8 mouse cellular contexts compared by ENCODE assay signal in the genomic region with DNA sequence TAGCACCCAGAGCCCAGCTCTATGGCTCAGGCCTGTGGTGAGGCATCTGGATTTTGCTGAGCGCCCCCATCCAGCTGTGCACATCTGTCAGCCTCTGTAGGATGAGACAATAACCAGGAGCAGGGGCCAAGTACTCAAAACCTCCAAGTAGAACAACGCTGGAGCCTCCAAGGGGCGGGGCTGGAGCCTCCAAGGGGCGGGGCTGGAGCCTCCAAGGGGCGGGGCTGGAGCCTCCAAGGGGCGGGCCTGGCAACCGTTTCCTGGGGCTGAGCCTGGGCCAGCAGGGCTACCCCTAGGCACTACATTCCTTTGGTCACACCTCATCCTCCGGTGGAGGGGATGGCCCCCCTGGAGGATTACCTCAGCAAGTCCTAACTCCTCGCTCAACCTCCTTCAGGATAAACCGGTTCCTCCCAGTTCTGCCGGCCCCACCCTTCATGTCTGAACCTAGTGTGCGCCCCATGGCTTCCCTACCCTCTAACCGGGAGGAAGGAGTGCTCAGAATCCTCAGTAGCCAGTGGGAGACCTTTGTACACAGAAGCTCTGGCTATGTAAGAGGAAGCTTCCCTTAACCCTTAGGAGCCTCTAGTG. TPM values are rescaled to one million over a fixed set of nuclear protein-coding genes. Genes with fewer than 3 reads are reported as not detected.
A peak's percentile ranks its signal among the peaks of the same experiment; 100 is the strongest.
DNase-seq lines count a peak whose midpoint lies in the region; ATAC-seq and TF ChIP-seq lines count a peak whose summit lies in the region.

No protein-coding gene starts in this region.

- no peak overlapping the region for H3K9ac ChIP-seq in forebrain, embryonic 12.5 days
- H3K9ac ChIP-seq in forebrain, embryonic 14.5 days (ENCODE audit: low read length): no peak overlapping the region
- no peak overlapping the region for H3K9ac ChIP-seq in heart, adult 2 months (ENCODE audit: low read depth, low read length)

- WGBS in forebrain, embryonic 12.5 days: 9% methylated on average over 12 of the region's 13 CpGs
- WGBS in forebrain, embryonic 14.5 days: 10% methylated on average over 12 of the region's 13 CpGs
- WGBS in heart, adult 2 months: 9% methylated on average over 13 of the region's 13 CpGs

- TF ChIP-seq EP300 in heart, adult 2 months (IDR thresholded peaks at IDR 0.05; ENCODE audit: insufficient read depth, low read depth, low read length): no peak

- H3K9me3 ChIP-seq in forebrain, embryonic 12.5 days: no peaks in the 10 kb centered on the region
- H3K9me3 ChIP-seq in forebrain, embryonic 14.5 days (replicated peaks; ENCODE audit: control insufficient read depth, low read length): no peaks in the 10 kb centered on the region

- peak; percentile 39; the same call in 1 of the 2 replicates for ATAC-seq in forebrain, embryonic 12.5 days (ENCODE audit: low FRiP score)
- no peak for ATAC-seq in forebrain, embryonic 14.5 days

- H3K4me2 ChIP-seq in forebrain, embryonic 12.5 days: no peak overlapping the region
- H3K4me2 ChIP-seq in forebrain, embryonic 14.5 days (ENCODE audit: low read length): no peak overlapping the region

- no peak for DNase-seq in forebrain, embryonic 14.5 days (ENCODE audit: low spot score)
- peak; percentile 56 for DNase-seq in c-Kit-positive CD71-positive TER-119-positive erythroid progenitor cells, embryonic 14.5 days (ENCODE audit: low spot score)
- peak; percentile 80 to 82 for DNase-seq in heart, adult 2 months
- DNase-seq in kidney, adult 8-10 months: peak; percentile 26 to 35
- peak; percentile 84 for DNase-seq in lung, postnatal 10 days
- peak; percentile 40 for DNase-seq in thymus, postnatal 0 days (ENCODE audit: low spot score)
- no peak for DNase-seq in frontal cortex, postnatal 10 days (ENCODE audit: low spot score in 2 of 2)

- no peak overlapping the region for H3K4me3 ChIP-seq in forebrain, embryonic 12.5 days (replicated peaks)
- no peak overlapping the region for H3K4me3 ChIP-seq in forebrain, embryonic 14.5 days (ENCODE audit: low read depth, low read length)
- no peak overlapping the region for H3K4me3 ChIP-seq in heart, adult 2 months

- no peaks in the 10 kb centered on the region for H3K36me3 ChIP-seq in forebrain, embryonic 12.5 days (replicated peaks)
- H3K36me3 ChIP-seq in forebrain, embryonic 14.5 days (ENCODE audit: control insufficient read depth, insufficient read depth, low read length): no peaks in the 10 kb centered on the region
- H3K36me3 ChIP-seq in heart, adult 2 months (ENCODE audit: control insufficient read depth, insufficient read depth, low read length): no peaks in the 10 kb centered on the region

- intact Hi-C loops in heart, adult 2 months (cut with DNase I): loop anchor here (5.0 kb wide), 1 partner anchor 33 kb away; a partner anchor contains a TSS

- no peak overlapping the region for H3K27ac ChIP-seq in forebrain, embryonic 12.5 days
- no peak overlapping the region for H3K27ac ChIP-seq in forebrain, embryonic 14.5 days (ENCODE audit: low read depth, low read length)
- H3K27ac ChIP-seq in heart, adult 2 months: peak overlapping the region; percentile 73

- 0 out of 2 replicates have a peak, but pooled peaks cover 3% of the 10 kb centered on the region for H3K27me3 ChIP-seq in forebrain, embryonic 12.5 days
- no peaks in the 10 kb centered on the region for H3K27me3 ChIP-seq in forebrain, embryonic 14.5 days (replicated peaks; ENCODE audit: control insufficient read depth, insufficient read depth, low read length)
- H3K27me3 ChIP-seq in heart, adult 2 months (ENCODE audit: control insufficient read depth, insufficient read depth, low read length): no peaks in the 10 kb centered on the region

- H3K79me2 ChIP-seq in heart, adult 2 months (replicated peaks; ENCODE audit: control insufficient read depth, insufficient read depth, low read length): no peaks in the 10 kb centered on the region

- peaks cover 31% of the 10 kb centered on the region for H3K4me1 ChIP-seq in forebrain, embryonic 12.5 days
- H3K4me1 ChIP-seq in forebrain, embryonic 14.5 days (ENCODE audit: control insufficient read depth, insufficient read depth, low read length): peaks cover 9% of the 10 kb centered on the region
- H3K4me1 ChIP-seq in heart, adult 2 months (ENCODE audit: control insufficient read depth, insufficient read depth, low read length): peaks cover 20% of the 10 kb centered on the region

- no peak for TF ChIP-seq CTCF in heart, adult 2 months (IDR thresholded peaks at IDR 0.05)

- TF ChIP-seq POLR2A in heart, adult 2 months (IDR thresholded peaks at IDR 0.05; ENCODE audit: insufficient read depth, low read depth, low read length): no peak

RNA-seq across cellular contexts. Expression of a gene that starts 30.0 kb away (rescaled TPM):
- polyA plus RNA-seq in forebrain, embryonic 12.5 days (2016; fragmentation: Nextera tagmentation; extraction: Ambion mirVana): 3.5 and 4.0 TPM in 2 replicates
- polyA plus RNA-seq in forebrain, embryonic 14.5 days (2014; fragmentation: Nextera tagmentation; extraction: Ambion mirVana): 1.5 and 1.9 TPM in 2 replicates
- 10 to 100 TPM; 24.8 to 28.4 TPM for total RNA-seq in heart, adult 2 months (2021)
- polyA plus RNA-seq in heart, adult 2 months (2012; rRNA removed): 14.1 and 17.6 TPM in 2 replicates
- 0.91 and 1.2 TPM in 2 replicates for polyA plus RNA-seq in thymus, postnatal 0 days (2015; fragmentation: Nextera tagmentation; extraction: Ambion mirVana)

RNA-seq across cellular contexts. Expression of a gene that starts 33.7 kb away (rescaled TPM):
- 5.1 and 5.9 TPM in 2 replicates for polyA plus RNA-seq in forebrain, embryonic 12.5 days (2016; fragmentation: Nextera tagmentation; extraction: Ambion mirVana)
- 1.6 and 1.7 TPM in 2 replicates for polyA plus RNA-seq in forebrain, embryonic 14.5 days (2014; fragmentation: Nextera tagmentation; extraction: Ambion mirVana)
- total RNA-seq in heart, adult 2 months (2021): 10 to 100 TPM; 11.5 to 12.6 TPM
- 12.4 and 14.1 TPM in 2 replicates for polyA plus RNA-seq in heart, adult 2 months (2012; rRNA removed)
- 16.1 and 16.6 TPM in 2 replicates for polyA plus RNA-seq in thymus, postnatal 0 days (2015; fragmentation: Nextera tagmentation; extraction: Ambion mirVana)

Comparison
In these comparisons a context has a peak if more than half of its experiments do, and no peak if none do; other contexts are left out.
1. DNase-seq: peak in c-Kit-positive CD71-positive TER-119-positive erythroid progenitor cells, embryonic 14.5 days (single experiment), heart, adult 2 months (2 of 2), kidney, adult 8-10 months (2 of 2), lung, postnatal 10 days (single experiment) and thymus, postnatal 0 days (single experiment); none in forebrain, embryonic 14.5 days (single experiment) and frontal cortex, postnatal 10 days (0 of 2).